Mouse (Mus musculus) telencephalon, adult 2 months (tissue): ENCODE results near the gene Vmn2r87.
"Not testable (repeated sequence)": the region's sequence is repeated elsewhere in the genome, so short reads cannot be mapped to it uniquely, and the experiment has no call there.

Experiments
- DNase-seq: peaks from one replicate; pipeline ENCODE4 v3.0.0-alpha.2; 2011; ENCODE audit warnings: low read depth, low spot score

Gene Vmn2r87

GRCm38 (mm10) chr10:130497296-130497695, at the start of gene Vmn2r87:
TSS of gene Vmn2r87 (minus strand) at chr10:130497396.
- DNase-seq = no peak

DNA sequence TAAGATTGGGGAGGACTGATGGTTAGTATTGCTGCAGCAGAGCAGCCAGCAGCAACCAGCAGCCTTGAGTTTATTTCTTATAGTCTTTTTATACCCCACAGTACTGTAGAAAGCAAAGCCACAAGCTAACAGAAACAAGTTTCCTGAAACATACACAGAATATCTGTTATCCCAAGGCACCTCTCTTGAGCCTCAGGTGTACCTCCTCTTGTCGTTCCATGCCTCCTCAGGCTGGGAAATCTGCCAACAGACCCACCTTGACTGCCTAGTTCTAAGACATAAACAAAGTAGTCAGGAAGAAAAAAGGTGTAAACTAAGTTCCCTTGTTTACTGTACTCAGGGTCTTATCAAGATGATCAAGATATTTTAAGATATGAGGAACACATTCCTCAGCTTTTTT, 47.1 kb upstream of the Vmn2r87 start:
- not testable (repeated sequence) for DNase-seq

DNA sequence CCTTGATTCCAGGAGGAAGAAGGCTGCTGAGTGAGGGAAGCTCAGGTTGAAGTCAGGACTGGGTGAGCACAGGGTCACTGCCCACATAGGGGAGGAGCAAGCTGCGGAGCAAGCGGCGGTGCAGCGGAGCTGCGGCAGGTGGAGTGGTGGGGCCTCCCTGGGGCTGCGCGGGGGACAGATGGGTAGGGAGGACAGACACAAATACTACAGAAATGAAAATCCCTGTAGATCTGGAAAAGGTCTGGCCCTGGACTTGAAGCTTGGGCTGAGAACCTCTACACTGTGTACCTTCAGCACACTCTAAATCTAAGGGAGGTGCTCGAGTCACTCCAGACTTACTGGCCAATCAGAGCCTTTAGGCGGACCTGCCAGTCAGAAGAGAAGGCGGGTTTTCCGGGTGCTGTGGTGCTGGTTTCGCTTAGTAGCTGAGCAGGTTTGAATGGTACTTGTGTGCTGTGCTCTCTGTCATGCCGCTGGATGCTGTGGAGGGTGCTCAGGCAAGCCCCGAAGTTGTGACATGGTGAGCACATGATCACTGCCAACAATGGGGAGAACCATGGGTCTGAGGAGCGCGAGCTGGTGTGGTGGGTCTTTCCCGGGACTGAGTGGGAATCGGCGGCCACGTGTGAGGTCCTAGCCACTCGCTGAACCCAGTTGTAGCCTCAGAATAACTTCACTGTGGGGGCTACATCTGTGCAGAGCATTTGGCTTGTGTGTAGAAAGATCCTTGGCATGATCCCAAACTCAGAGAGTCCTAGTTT, 44.9 kb upstream of the Vmn2r87 start:
- peak; percentile 81 for DNase-seq

DNA sequence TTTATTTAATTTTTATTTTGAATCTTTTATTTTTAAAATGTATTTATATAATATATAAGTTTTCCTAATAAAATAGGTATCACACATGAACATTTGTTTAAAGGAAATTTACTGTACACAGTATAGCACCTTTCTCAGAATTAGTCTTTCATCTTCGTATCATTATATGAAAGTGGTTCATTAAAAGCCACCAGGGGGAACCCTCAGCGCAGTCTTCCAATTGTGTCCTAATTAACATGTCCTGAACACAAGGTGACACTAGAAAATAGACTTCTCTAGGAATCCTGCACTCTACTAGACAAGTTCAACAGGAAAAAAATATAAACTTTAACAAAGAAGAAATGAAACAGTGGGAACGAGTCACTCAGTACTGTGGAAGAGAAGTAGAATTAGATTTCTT, 38.9 kb upstream of the Vmn2r87 start:
- DNase-seq = no peak

DNA sequence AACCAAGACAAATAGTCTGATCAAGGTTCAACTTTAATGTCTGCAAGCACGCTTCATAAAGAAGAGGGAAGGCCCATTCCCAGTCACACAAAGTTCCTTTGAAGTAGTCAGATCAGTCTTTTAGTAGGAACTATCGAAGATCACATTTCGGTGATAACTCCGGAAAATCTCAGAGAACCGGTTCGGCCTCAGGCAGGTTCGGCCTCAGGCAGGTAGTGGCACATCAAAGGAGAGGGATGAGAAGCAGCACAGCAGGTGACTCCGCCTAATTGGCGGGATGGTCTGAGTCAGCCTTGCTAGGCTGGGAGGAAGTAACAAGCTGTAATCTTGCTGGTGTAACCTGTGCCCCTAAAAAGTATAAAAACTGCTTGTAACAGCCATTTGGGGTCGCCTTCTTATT, 30.7 kb upstream of the Vmn2r87 start:
- no peak for DNase-seq

DNA sequence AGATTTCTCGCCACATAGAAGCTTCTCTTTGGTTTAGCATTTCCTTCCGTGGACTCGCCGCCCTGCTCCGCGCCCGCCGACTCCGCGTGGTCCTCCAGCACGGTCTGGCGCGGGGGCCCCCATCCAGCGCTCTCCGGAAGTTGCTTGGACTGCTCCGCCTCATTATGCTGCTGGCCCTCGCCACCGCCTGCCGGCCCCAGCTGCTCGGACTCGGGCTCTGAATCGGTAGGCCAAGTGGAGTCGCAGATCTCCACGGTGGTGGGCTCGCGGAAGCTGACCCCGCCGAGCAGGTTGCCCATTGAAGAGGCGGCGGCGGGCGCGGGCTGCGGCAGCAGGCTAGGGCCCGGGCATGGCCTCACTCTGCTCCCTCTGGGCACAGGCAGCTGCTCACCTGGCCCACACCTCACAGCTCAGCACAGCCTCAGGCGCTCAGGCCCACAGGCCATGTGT, 26.9 kb downstream of the Vmn2r87 start:
- DNase-seq = no peak

DNA sequence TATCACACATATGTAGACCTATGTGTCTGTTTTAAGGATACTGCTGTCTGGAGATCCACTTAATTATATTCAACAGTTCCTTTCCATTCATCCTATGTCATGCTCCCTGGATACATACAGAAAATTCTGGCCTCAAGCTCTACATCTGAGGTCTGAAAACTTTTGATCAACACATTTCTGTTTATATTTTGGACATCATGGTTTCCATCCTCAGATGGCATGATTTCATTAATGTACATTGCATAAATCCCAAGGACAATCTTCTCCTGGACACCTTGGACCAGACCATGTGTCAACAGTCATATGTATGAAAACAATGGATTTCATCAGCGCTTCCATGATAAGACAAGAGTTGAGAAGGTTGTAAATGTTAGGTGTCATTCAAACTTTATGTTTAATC, 41.2 kb downstream of the Vmn2r87 start, which contains the start of gene Vmn2r86:
Vmn2r86 (minus strand) TSS at position 101 of the 400 bp plus-strand sequence.
- not testable (repeated sequence) for DNase-seq

DNA sequence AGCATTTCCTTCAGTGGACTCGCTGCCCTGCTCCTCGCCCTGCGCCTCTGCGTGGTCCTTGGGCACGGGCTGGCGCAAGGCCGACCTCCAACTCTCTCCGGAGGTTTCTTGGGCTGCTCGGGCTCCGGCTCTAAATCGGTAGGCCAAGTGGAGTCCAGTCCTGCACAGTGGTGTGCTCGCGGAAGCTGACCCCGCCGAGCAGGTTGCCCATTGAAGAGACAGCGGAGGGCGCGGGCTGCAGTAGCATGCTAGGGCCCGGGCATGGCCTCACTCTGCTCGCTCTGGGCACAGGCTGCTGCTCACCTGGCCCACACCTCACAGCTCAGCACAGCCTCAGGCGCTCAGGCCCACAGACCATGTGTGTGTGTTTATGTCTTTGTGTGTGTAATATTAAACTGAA, 52.4 kb downstream of the Vmn2r87 start:
- DNase-seq = no peak

DNA sequence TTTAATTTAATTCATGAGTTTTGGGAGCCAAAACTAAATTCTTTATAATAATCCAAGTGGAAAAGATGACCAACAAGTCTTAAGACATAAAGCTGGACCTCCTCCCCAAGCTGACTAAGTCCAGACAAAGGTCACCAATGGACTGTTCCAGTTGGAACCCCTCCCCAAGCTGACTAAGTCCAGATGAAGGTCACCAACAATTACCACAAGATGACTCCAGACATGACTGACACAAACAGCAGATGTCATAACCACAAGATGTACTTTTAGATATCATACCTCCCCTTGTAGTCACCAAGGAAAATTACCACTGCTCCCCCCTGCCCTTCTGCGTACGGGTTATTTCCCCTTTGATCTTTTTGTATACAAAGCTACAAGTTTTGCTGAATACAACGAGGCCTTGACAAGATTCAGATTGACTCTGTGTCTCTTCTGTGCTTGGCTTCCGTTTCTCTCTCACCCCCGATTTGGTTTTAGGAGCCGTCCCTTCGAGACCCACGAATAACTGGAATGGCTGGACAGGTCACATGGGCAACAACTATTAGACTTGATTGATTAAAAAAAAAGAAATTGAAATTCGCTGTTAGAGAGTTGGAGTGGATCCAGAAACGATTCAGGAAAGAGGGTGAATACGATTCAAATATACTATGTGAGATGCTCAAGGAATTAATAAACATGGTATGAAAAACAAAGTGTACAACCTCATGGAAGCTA, 62.9 kb downstream of the Vmn2r87 start:
- not testable (repeated sequence) for DNase-seq

GRCm38 (mm10) chr10:130429603-130430002, 67.6 kb downstream of the Vmn2r87 start, which contains the start of gene Vmn2r85:
TSS of gene Vmn2r85 (minus strand) at chr10:130429703.
- DNase-seq = not testable (repeated sequence)

- not testable (repeated sequence) for DNase-seq
These were observed 74.8 kb downstream of the Vmn2r87 start for GRCm38 (mm10) chr10:130422368-130422767.
